Mouse (Mus musculus): Measurements from ENCODE around the gene Akip1. TPM values are rescaled to one million over a fixed set of nuclear protein-coding genes. Genes with fewer than 3 reads are reported as not detected.

Gene Akip1
- total and polyA plus RNA-seq, 3 experiments: 35.0 to 46.2 (median 42.5) TPM

DNA sequence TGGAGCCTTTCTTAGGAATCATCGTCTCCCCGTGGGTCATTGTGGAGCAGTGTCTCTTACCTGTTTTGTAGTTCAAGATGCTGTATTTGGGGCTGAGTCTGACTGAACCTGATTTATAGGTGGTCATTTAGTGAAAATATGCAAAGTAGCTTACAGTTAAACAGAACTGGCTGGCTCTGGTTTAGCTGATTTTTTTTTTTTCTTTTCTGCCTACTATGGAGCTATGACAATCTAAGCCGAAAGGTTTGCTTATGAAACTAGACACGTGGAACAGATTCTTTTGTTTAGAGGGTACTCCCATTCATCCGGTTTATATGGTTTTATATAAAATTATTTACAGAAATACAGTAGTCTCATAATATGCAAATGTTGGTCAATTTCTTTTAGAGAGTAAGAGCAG, 28.1 kb downstream of the Akip1 start, which contains the start of gene Ascl3:
TSS of gene Ascl3 (minus strand) at position 101 of the 400 bp plus-strand sequence.
- DNase-seq (ENCODE audit: extremely low read depth): no peak
- in situ Hi-C loops (cut with MboI; ENCODE audit: low pct_ligation_motif_present, low pct_unique_long_range_greater_than_20kb, low sequenced_read_pairs) (no loop called here), dilution Hi-C loops (cut with MboI; ENCODE audit: extremely low pct_ligation_motif_present, extremely low pct_unique_long_range_greater_than_20kb, low sequenced_read_pairs) (no loop called here)
- H3K36me3 ChIP-seq (replicated peaks in 1 of 2; ENCODE audit: control insufficient read depth in 1 of 2, insufficient read depth in 1 of 2, low read length in 1 of 2): peaks cover 11 to 21% of the 10 kb centered on the region in 2 experiments
- H3K27me3 ChIP-seq (replicated peaks): no peaks in the 10 kb centered on the region
- peak within 1 kb of the TSS in 2 of 3 experiments; percentile 13 to 16 for H3K4me3 ChIP-seq (replicated peaks in 1 of 3; ENCODE audit: low read depth in 2 of 3, low read length in 2 of 3, poor library complexity in 1 of 3)
- no peak within 1 kb of the TSS for H3K27ac ChIP-seq (ENCODE audit: insufficient read depth, low read depth)
- H3K4me2 ChIP-seq (ENCODE audit: insufficient read depth, low read depth, poor library complexity, severe bottlenecking): peak within 1 kb of the TSS; percentile 44; the same call in 1 of the 2 replicates
- peaks cover 3 to 19% of the 10 kb centered on the region in 2 experiments; a peak in 3 of 4 replicates for H3K4me1 ChIP-seq (ENCODE audit: control insufficient read depth in 1 of 2, insufficient read depth in 2 of 2)
- H3K79me2 ChIP-seq (replicated peaks; ENCODE audit: control insufficient read depth, extremely low read depth, insufficient read depth, poor library complexity, severe bottlenecking): no peaks in the 10 kb centered on the region
- no peak for TF ChIP-seq EP300 (IDR thresholded peaks at IDR 0.05; ENCODE audit: low read length)
- no peak for TF ChIP-seq ETS1 (conservative IDR thresholded peaks at IDR 0.05; ENCODE audit: low read depth, low read length)
- no peak for TF ChIP-seq MXI1 (IDR thresholded peaks at IDR 0.05; ENCODE audit: low read depth, low read length)
- no peak for TF ChIP-seq BHLHE40 (IDR thresholded peaks at IDR 0.05; ENCODE audit: low read depth, low read length)
- no peak for TF ChIP-seq MYC (IDR thresholded peaks at IDR 0.05; ENCODE audit: low read depth, low read length)
- no peak for TF ChIP-seq CTCF (conservative IDR thresholded peaks at IDR 0.05 in 1 of 2, IDR thresholded peaks at IDR 0.05 in 1 of 2; ENCODE audit: low read depth in 2 of 2, low read length in 2 of 2)
- TF ChIP-seq ZC3H11A (IDR thresholded peaks at IDR 0.05; ENCODE audit: low read depth, low read length): no peak
- TF ChIP-seq POLR2A (IDR thresholded peaks at IDR 0.05; ENCODE audit: low read depth, low read length): no peak
- no peak for TF ChIP-seq RCOR1 (conservative IDR thresholded peaks at IDR 0.05; ENCODE audit: low read depth, low read length)
- TF ChIP-seq RAD21 (IDR thresholded peaks at IDR 0.05; ENCODE audit: low read depth, low read length): no peak
- no peak for TF ChIP-seq CHD1 (IDR thresholded peaks at IDR 0.05; ENCODE audit: low read depth, low read length)
- TF ChIP-seq TCF12 (IDR thresholded peaks at IDR 0.05; ENCODE audit: low read depth, low read length): no peak
- peak within 1 kb of the TSS; percentile 56; the same call in 1 of the 2 replicates for H3K9ac ChIP-seq (ENCODE audit: insufficient read depth, low read depth)
- no peaks in the 10 kb centered on the region for H3K9me3 ChIP-seq (replicated peaks; ENCODE audit: low read length)

DNA sequence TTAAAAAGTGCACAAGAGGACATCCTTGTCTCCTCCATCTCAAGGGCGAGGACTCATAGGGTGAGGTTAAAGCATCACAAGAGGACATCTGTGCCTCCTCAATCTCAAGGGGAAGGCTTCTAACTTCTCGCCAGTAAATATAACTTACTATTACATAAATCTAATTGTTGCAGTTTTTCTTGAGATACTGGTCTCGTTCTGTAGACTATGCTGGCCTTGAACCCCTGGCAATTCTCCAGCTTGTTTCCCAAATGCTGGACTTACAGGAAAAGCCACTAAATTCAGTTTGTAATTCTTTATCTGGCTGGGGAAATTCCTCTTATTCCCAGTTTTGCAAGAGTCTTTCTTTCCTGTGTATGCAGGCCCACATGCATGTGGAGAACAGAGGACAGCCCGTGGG, 31.3 kb downstream of the Akip1 start:
- no peak for DNase-seq (ENCODE audit: extremely low read depth)
- Histone ChIP-seq H3K79me2 (replicated peaks; ENCODE audit: control insufficient read depth, extremely low read depth, insufficient read depth, poor library complexity, severe bottlenecking) (no peaks in the 10 kb centered on the region), H3K4me1 (ENCODE audit: control insufficient read depth in 1 of 2, insufficient read depth in 2 of 2) (peaks cover 3 to 10% of the 10 kb centered on the region in 2 experiments; a peak in 3 of 4 replicates), H3K9me3 (replicated peaks; ENCODE audit: low read length) (no peaks in the 10 kb centered on the region), H3K4me3 (replicated peaks in 1 of 3; ENCODE audit: low read depth in 2 of 3, low read length in 2 of 3, poor library complexity in 1 of 3) (no peak overlapping the region), H3K27me3 (replicated peaks) (no peaks in the 10 kb centered on the region), H3K27ac (ENCODE audit: insufficient read depth, low read depth) (no peak overlapping the region), H3K36me3 (replicated peaks in 1 of 2; ENCODE audit: control insufficient read depth in 1 of 2, insufficient read depth in 1 of 2, low read length in 1 of 2) (peaks cover 22 to 48% of the 10 kb centered on the region in 2 experiments), H3K4me2 (ENCODE audit: insufficient read depth, low read depth, poor library complexity, severe bottlenecking) (no peak overlapping the region), H3K9ac (ENCODE audit: insufficient read depth, low read depth) (no peak overlapping the region)
- TF ChIP-seq ZMIZ1 (IDR thresholded peaks at IDR 0.05; ENCODE audit: low read depth, low read length): no peak
- no peak for TF ChIP-seq USF2 (conservative IDR thresholded peaks at IDR 0.05; ENCODE audit: low read depth, low read length)
- no peak for TF ChIP-seq CHD1 (IDR thresholded peaks at IDR 0.05; ENCODE audit: low read depth, low read length)
- no peak for TF ChIP-seq E2F4 (IDR thresholded peaks at IDR 0.05; ENCODE audit: insufficient replicate concordance, low read depth, low read length)
- TF ChIP-seq MEF2A (IDR thresholded peaks at IDR 0.05; ENCODE audit: borderline replicate concordance, low read depth, low read length): no peak
- no peak for TF ChIP-seq ELF1 (IDR thresholded peaks at IDR 0.05; ENCODE audit: low read depth, low read length)
- no peak for TF ChIP-seq CTCF (conservative IDR thresholded peaks at IDR 0.05 in 1 of 2, IDR thresholded peaks at IDR 0.05 in 1 of 2; ENCODE audit: low read depth in 2 of 2, low read length in 2 of 2)
- dilution Hi-C loops (cut with MboI; ENCODE audit: extremely low pct_ligation_motif_present, extremely low pct_unique_long_range_greater_than_20kb, low sequenced_read_pairs): no loop called here
- in situ Hi-C loops (cut with MboI; ENCODE audit: low pct_ligation_motif_present, low pct_unique_long_range_greater_than_20kb, low sequenced_read_pairs): no loop called here
